21 mouse cellular contexts compared by ENCODE assay signal in genomic region chr10:70301190-70301589, GRCm38 (mm10). TPM values are rescaled to one million over a fixed set of nuclear protein-coding genes. Genes with fewer than 3 reads are reported as not detected.
DNase-seq lines count a peak whose midpoint lies in the region; ATAC-seq and TF ChIP-seq lines count a peak whose summit lies in the region.
"Had no signal": no experiment of that assay in that cellular context is flagged by ENCODE, and none has a peak within 500 bp of the region (broad histone marks: within the 10 kb centered on the region; RNA-seq: fewer than 3 reads in every experiment).

No protein-coding gene starts in this region.

- no peaks in the 10 kb centered on the region for H3K36me3 ChIP-seq in liver, postnatal 0 days (replicated peaks; ENCODE audit: insufficient read depth, low read length)
- no peaks in the 10 kb centered on the region for H3K36me3 ChIP-seq in kidney, embryonic 15.5 days
- H3K36me3 ChIP-seq in limb, embryonic 10.5 days: no peaks in the 10 kb centered on the region
- H3K36me3 ChIP-seq: embryonic facial prominence, embryonic 12.5 days had no signal

- peak; percentile 33 for DNase-seq in liver
- no peak for DNase-seq in liver, postnatal 0 days
- no peak for DNase-seq in limb, embryonic 10.5 days (ENCODE audit: low spot score)
- no peak for DNase-seq in cerebellum, adult 9-10 months
- no peak for DNase-seq in cerebellum, adult 18-20 months
- DNase-seq in heart, postnatal 10 days: no peak
- DNase-seq: adrenal gland, postnatal 25 days; cerebellum, postnatal 10 days; forebrain, postnatal 0 days; left cerebral cortex, postnatal 4 days; lung, adult 18-20 months; lung, postnatal 36 days; right cerebral cortex, postnatal 4 days; thymus, postnatal 36 days had no signal

- H3K4me2 ChIP-seq in liver, postnatal 0 days (ENCODE audit: low read depth, low read length): no peak overlapping the region
- no peak overlapping the region for H3K4me2 ChIP-seq in kidney, embryonic 15.5 days
- H3K4me2 ChIP-seq: embryonic facial prominence, embryonic 12.5 days; midbrain, embryonic 11.5 days had no signal

- WGBS in liver, postnatal 0 days (ENCODE audit: insufficient replicate concordance): 48% methylated on average over 2 of the region's 2 CpGs
- WGBS in kidney, embryonic 15.5 days: 18% methylated on average over 2 of the region's 2 CpGs
- 47% methylated on average over 2 of the region's 2 CpGs for WGBS in limb, embryonic 10.5 days

- H3K9me3 ChIP-seq in liver, postnatal 0 days (ENCODE audit: low read length): no peaks in the 10 kb centered on the region
- no peaks in the 10 kb centered on the region for H3K9me3 ChIP-seq in kidney, embryonic 15.5 days (replicated peaks)
- H3K9me3 ChIP-seq in limb, embryonic 10.5 days (replicated peaks): no peaks in the 10 kb centered on the region
- H3K9me3 ChIP-seq: embryonic facial prominence, embryonic 12.5 days had no signal

- H3K27ac ChIP-seq in liver, postnatal 0 days (ENCODE audit: low read depth): no peak overlapping the region
- H3K27ac ChIP-seq in kidney, embryonic 15.5 days: peak overlapping the region; percentile 61
- peak overlapping the region; percentile 46; the same call in 1 of the 2 replicates for H3K27ac ChIP-seq in limb, embryonic 10.5 days
- H3K27ac ChIP-seq: embryonic facial prominence, embryonic 12.5 days; layer of hippocampus, adult 2 months had no signal

- no peaks in the 10 kb centered on the region for H3K4me1 ChIP-seq in liver, postnatal 0 days (ENCODE audit: insufficient read depth)
- H3K4me1 ChIP-seq in kidney, embryonic 15.5 days: peaks cover 24% of the 10 kb centered on the region
- H3K4me1 ChIP-seq in limb, embryonic 10.5 days: peaks cover 23% of the 10 kb centered on the region

- no peak overlapping the region for H3K9ac ChIP-seq in liver, postnatal 0 days (replicated peaks)
- no peak overlapping the region for H3K9ac ChIP-seq in kidney, embryonic 15.5 days
- H3K9ac ChIP-seq: embryonic facial prominence, embryonic 12.5 days; forebrain, postnatal 0 days had no signal

- TF ChIP-seq CTCF in liver, postnatal 0 days (IDR thresholded peaks at IDR 0.05; ENCODE audit: low read depth): no peak

- ATAC-seq in liver, postnatal 0 days: no peak
- peak; percentile 43 for ATAC-seq in kidney, embryonic 15.5 days (replicated peaks; ENCODE audit: low FRiP score)
- no peak for ATAC-seq in cerebellum, adult (ENCODE audit: insufficient number of reproducible peaks, low FRiP score, low TSS enrichment)
- ATAC-seq: activated CD4-positive, CD25-positive, alpha-beta regulatory T cell, adult 4 months; forebrain, postnatal 0 days had no signal

- intact Hi-C loops in heart, postnatal 10 days (cut with DNase I): no loop called here

- no peak overlapping the region for H3K4me3 ChIP-seq in liver, postnatal 0 days (ENCODE audit: low read depth, low read length)
- no peak overlapping the region for H3K4me3 ChIP-seq in kidney, embryonic 15.5 days (replicated peaks)
- H3K4me3 ChIP-seq in limb, embryonic 10.5 days: no peak overlapping the region
- H3K4me3 ChIP-seq: embryonic facial prominence, embryonic 12.5 days; layer of hippocampus, adult 2 months had no signal

- no peaks in the 10 kb centered on the region for H3K27me3 ChIP-seq in liver, postnatal 0 days (ENCODE audit: insufficient read depth, low read length)
- no peaks in the 10 kb centered on the region for H3K27me3 ChIP-seq in kidney, embryonic 15.5 days
- no peaks in the 10 kb centered on the region for H3K27me3 ChIP-seq in limb, embryonic 10.5 days (ENCODE audit: low read depth, poor library complexity, severe bottlenecking)
- H3K27me3 ChIP-seq: embryonic facial prominence, embryonic 12.5 days had no signal

- TF ChIP-seq EP300 in liver, postnatal 0 days (IDR thresholded peaks at IDR 0.05; ENCODE audit: low read depth): no peak

RNA-seq across cellular contexts. Expression of gene Slc16a9, which starts 56.3 kb away (rescaled TPM):
- 1.1 and 1.2 TPM in 2 replicates for polyA plus RNA-seq in liver, postnatal 0 days (2015; fragmentation: Nextera tagmentation; extraction: Ambion mirVana)
- polyA plus RNA-seq in kidney, embryonic 15.5 days (2015; fragmentation: Nextera tagmentation; extraction: Ambion mirVana): 3.8 and 4.8 TPM in 2 replicates
- polyA plus RNA-seq in limb, embryonic 10.5 days (2016; fragmentation: Nextera tagmentation; extraction: Ambion mirVana): 0.14 and 0.28 TPM in 2 replicates
- 1 to 10 TPM; 2.5 to 3.0 TPM for total RNA-seq in heart, postnatal 10 days (2021)
- total RNA-seq: CH12.LX had no signal
- polyA plus RNA-seq: activated CD4-positive, CD25-positive, alpha-beta regulatory T cell, adult 4 months had no signal
